Mouse (Mus musculus) C2C12 (cell line): Measurements from ENCODE around the gene Pde7b.

Experiments
- CTCF ChIP-seq: IDR thresholded peaks from one replicate; pipeline ENCODE4 v1.5.1; 2011; ENCODE audit not compliant: control insufficient read depth, insufficient read depth, insufficient read length
- FOSL1 ChIP-seq: IDR thresholded peaks from one replicate; pipeline ENCODE4 v1.8.0; 2011; ENCODE audit warnings: mild to moderate bottlenecking, low read length; ENCODE audit not compliant: poor library complexity, insufficient read depth, severe bottlenecking
- MYOG ChIP-seq: IDR thresholded peaks from one replicate; pipeline ENCODE4 v1.6.1; 2011; ENCODE audit not compliant: control insufficient read depth, insufficient read length; ENCODE audit errors: extremely low read depth

DNA sequence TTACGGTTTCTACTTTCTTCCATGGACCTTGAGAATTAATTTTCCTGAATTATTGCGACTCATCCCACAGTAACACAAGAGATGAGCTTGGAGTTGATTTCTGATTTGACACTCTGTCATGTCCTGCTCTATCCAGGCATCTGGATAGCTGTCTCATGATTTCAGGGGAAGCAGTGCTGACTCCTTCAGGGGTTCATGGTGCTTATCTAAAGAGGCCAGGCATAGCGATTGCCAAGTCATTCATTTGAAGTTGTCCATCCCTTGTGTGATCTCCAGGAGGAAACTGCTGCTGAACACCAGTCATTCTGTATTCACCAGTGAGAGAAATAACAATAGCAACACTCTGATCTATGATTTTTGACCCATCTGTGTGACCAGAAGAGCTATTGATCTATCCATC, 43.9 kb downstream of the Pde7b start:
- TF ChIP-seq CTCF: no peak
- TF ChIP-seq FOSL1: no peak
- TF ChIP-seq MYOG: no peak
